Mouse (Mus musculus) megakaryocyte, adult 5-6 weeks (primary cell): ENCODE data around the gene Cbx5. TPM values are rescaled to one million over a fixed set of nuclear protein-coding genes. Genes with fewer than 3 reads are reported as not detected.
"Not testable (repeated sequence)": the region's sequence is repeated elsewhere in the genome, so short reads cannot be mapped to it uniquely, and the experiment has no call there.

Experiments
- ATAC-seq: 2 replicates; pipeline ENCODE4 v1.8.0; 2016; ENCODE audit warnings: mild to moderate bottlenecking, inconsistent platforms; ENCODE audit not compliant: poor library complexity, severe bottlenecking
- total RNA-seq, 2 experiments: library from RNA; stranded (forward) in 1 of 2; stranded (reverse) in 1 of 2; fragments of 153-499, 151-499 nt in 1 of 2; fragments of 221-1000, 200-1000 nt in 1 of 2; gene quantifications; 2 replicates each; pipeline versions ENCODE4 v1.2.3 to v1.2.4; 2015 to 2017

Cbx5 gene
- total RNA-seq, 2 experiments from 2014 or later = 56.0 to 113 TPM

DNA sequence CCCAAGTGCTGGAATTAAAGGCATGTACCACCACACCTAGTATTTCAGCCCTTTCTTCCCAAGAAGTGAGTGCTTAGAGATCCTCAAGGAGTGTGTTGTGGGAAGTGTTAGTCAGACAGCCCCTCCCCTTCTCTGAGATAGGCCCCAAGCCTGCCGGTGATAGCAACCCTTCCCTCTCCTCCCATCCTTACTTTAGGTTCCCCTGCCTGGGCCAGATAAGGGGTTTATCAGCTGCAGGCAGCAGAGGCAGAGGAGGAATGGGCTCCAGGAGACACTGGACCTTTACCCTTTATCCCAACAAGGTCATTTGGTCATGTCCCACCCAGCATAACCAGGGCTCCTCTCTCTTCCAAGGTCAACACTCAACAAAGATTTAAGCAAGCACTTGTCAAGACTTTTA lies 12.0 kb upstream of the Cbx5 start:
- ATAC-seq = no peak

GRCm38 (mm10) chr15:103250195-103250740 lies 10.7 kb upstream of the Cbx5 start:
- peak; percentile 60 for ATAC-seq

GRCm38 (mm10) chr15:103249511-103249910 lies 9.9 kb upstream of the Cbx5 start:
- not testable (repeated sequence) for ATAC-seq

DNA sequence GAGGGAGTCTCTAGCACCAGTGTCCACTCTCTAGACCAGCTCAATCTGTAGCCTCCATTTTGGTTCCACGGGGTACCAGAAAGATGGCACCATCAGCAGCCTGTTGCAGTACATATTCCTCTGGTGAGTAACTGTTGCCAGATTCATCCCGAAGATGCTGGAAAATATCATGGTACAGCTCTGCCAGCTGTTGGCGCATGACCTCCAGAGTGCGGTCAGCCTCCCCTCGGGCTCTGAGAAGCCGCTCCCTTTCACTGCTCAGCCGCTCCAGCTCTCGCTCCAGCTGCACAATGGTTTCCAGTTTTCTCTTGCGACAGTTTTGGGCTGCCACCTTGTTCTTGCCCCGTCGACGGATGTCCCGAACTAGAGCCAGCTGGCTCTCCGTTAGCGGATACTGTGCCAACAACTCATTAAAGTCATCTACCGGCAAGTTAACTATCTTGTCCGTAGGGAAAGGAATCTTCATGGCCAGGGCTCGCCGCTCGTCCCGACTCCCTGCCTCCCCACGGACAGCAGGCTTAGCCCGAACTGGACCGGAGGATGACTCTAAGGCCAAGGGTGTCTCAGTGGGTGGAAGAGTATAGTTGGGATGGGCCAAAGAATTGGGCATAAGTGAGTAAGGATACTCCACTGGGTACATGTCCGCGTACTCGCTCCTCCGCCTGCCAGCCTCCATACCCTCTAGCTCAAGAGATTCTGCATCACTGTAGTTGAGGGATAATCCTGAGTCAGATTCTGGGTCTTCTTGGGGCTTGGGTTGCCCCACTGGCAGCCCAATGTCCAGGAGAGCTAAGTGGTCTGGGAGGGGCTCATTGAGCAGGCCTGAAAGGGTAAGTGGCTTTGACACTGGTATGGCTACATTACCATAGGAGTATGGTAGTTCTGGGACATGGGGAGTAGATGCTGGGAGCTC lies 9.0 kb upstream of the Cbx5 start:
- no peak for ATAC-seq

DNA sequence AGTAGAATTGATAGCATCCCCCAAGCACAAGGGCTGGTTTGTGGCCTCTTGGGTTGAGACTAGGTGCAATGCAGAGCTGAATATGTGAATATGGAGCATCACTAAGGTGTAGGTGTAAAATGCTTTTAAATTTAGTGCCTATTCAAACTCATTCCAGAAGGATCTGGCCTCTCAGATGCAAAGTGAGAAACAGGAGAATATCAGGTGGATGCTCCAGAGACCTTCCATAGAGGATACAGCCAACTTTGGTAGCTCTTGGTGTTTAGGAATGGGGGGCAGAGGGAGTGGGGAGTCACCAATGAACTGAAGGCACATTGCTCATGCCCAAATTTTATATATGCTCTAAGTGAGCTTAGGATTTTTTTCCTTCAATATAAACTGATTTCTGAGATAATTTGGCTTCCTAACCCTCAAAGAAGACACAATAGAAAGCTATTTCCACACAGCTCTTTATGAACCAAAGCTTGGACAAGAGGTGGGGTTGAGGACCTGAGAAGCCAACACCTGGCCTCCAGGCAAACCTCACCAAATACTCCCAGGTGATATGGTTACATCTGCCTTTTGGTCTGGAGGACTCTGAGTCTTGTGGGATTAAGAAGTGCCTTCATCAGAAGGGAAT lies 8.3 kb upstream of the Cbx5 start:
- no peak for ATAC-seq

DNA sequence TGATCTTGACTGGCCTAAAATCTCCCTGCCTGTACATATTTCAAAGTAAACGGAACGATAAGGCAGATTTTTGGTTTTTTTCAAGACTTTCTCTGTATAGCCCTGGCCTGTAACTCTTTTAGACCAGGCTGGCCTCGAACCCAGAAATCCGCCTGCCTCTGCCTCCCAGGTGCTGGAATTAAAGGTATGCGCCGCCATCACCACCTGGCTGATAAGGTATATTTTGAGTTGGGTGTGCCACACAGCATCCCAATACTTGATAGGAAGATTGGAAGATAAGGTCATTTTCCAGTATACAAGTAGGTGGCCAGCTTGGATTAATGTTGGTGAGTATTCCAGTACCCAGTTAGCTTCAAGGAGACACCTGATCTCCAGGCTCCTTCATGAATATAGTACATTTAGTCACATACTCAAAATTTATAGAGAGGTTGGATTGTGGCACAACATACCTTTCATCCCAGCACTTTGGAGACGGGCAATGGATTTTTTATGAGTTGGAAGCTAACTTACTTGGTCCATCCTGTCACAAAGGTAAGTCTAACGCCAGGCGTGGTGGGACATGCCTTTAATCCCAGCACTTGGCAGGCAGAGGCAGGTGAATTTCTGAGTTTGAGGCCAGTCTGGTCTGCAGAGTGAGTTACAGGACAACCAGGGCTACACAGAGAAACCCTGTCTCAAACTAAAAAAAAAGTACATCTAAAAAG lies 7.6 kb upstream of the Cbx5 start:
- no peak for ATAC-seq

- ATAC-seq = no peak
Observed at GRCm38 (mm10) chr15:103245616-103246015, 6.0 kb upstream of the Cbx5 start.

DNA sequence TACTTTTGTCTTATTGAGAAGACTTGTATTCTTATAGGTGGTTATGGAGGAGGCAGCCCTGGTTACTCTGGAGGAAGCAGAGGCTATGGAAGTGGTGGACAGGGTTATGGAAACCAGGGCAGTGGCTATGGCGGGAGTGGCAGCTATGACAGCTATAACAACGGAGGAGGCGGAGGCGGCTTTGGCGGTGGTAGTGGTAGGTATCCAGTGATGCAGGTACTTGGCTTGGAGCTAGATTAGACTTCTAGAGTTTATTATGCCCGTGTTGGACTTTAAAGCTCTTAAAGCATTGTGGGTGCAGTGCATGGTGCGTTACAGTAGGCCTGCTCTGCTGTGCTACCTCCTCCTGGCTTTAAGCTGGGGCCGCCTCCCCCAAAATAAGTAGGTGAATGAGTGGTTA lies 3.3 kb upstream of the Cbx5 start:
- no peak for ATAC-seq

DNA sequence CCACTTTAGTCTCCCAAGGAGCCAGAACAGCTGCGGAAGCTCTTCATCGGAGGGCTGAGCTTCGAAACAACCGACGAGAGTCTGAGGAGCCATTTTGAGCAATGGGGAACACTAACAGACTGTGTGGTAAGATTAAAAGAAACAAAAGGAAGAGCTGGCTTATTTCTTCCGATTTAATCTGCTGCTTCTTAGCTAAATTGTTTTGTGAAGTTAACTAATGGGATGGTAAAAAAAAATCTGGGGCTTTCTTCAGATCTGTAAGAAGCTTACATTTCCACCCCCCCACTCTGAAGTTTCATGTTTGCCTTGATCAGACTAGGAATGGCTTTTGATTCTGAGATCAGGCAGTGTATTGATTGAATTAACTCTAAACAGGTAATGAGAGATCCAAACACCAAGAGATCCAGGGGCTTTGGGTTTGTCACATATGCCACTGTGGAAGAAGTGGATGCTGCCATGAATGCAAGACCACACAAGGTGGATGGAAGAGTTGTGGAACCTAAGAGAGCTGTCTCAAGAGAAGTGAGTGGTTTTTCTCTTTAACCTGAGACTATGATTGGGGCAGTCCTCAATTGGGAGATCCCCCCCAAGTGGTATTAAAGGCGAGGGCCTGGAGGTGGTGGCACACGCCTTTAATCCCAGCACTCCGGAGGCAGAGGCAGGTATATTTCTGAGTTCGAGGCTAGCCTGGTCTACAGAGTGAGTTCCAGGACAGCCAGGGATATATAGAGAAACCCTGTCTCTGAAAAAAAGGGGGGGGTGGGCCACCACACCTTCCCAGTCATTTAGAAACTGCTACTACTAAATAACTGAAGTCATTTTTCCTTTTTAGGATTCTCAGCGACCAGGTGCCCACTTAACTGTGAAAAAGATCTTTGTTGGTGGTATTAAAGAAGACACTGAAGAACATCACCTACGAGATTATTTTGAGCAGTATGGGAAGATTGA lies 1.7 kb upstream of the Cbx5 start:
- not testable (repeated sequence) for ATAC-seq

DNA sequence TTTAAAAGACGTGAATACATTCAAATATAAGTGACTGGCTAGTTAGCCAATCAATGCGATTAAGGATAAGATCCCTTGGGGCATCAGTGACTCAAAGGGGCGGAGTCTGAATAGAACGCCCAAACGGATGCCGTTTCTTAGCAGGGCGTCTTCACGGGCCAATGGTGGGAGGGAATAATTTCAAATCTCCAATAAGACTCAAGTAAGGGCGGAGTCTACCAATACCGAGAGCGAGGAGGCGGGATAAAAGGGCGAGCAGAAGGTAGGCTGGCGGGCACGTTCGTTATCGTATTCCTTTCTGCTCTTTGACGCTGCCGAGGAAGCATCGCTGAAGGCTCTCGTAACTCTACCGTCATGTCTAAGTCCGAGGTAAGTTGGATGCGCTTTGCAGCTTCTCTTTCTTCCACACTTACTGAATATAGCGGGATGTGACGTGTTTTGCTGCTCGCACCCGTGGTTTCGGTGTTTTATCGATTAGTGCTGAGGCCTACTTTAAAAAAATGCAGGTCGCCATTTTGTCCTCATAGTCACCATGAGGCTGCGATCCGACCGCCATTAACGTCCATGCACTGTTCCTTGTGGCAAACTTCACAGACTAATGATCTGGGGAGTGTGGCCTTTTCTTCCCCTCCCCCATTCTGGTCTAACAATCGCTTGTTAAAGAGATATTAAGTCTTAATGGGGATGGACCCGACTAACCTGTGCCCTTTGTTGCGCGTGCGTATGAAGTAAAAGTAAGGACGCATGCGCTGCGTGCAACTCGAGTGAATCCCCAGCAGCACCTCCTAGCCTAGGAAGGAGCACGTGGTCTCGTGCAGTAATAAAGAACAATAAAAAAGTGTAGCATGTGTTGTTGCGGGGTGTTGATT lies 778 bp upstream of the Cbx5 start, which contains the start of gene Hnrnpa1:
TSS of gene Hnrnpa1 (plus strand) at position 273 of the 869 bp plus-strand sequence.
- ATAC-seq = peak; percentile 80

GRCm38 (mm10) chr15:103239130-103239684 lies 409 bp downstream of the Cbx5 start:
- peak; percentile 64 for ATAC-seq

GRCm38 (mm10) chr15:103237295-103237694 lies 2.3 kb downstream of the Cbx5 start:
- no peak for ATAC-seq

DNA sequence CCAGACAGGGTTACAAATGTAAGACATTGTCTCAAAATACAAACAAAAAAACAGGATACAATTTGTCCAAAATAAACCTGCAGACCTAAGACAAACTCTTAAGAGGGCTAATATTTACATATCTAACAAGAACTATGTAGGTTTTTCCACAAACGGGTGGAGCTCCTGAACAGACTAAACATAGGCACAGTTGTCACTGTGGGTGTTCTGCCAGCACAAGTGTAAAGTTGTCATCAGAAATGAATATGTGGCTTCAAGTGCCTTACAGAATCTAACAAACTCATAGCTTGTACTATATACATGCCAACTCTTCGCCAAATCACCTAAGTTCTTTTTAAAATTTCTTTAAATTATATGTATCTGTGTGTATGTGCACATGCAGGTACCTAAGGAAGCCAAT lies 6.5 kb downstream of the Cbx5 start:
- no peak for ATAC-seq

DNA sequence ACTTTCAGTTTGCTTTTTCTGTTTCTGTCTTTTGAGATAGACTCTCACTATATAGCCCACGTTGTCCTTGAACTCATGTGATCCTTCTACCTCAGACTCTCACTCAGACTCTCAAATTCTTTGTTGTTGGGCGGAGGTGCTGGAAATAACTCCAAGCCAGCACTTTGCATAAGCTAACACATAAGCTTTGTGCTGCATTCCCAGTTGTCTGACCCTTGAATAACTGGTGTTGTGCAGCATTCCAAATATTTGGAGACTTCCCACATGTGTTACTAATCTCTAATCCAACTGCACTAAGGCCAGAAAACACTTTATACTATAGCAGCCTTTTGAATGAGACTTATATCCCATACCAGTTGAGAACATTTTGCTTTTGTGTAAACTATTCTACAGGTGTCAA lies 10.7 kb downstream of the Cbx5 start:
- ATAC-seq = no peak

GRCm38 (mm10) chr15:103227572-103227971 lies 12.0 kb downstream of the Cbx5 start:
- no peak for ATAC-seq

GRCm38 (mm10) chr15:103227022-103227421 lies 12.6 kb downstream of the Cbx5 start:
- no peak for ATAC-seq

- ATAC-seq = no peak
Observed at GRCm38 (mm10) chr15:103224161-103224560, 15.5 kb downstream of the Cbx5 start.

- no peak for ATAC-seq
Observed at GRCm38 (mm10) chr15:103221386-103221785, 18.2 kb downstream of the Cbx5 start.

DNA sequence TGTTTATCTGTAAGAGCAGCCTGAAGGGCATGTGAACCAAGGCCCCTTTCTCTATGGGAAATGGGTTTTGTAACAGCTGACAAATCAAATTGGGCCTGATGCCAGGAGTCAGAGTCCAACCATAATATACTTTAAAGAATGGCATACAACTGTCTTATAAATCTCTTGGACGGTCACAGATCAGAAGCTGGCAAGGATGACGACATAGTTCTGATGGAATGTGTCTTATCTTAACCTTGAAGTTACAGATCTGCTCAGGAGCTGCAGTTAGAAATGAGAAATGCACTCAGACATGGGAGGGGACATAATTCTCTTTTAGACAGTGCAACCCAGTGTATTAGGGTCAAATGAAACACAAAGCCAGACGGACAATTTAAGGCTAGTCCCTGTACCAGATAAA lies 18.8 kb downstream of the Cbx5 start:
- no peak for ATAC-seq
